Mouse (Mus musculus): ENCODE measurements around the gene Drg2.

Gene Drg2

DNA sequence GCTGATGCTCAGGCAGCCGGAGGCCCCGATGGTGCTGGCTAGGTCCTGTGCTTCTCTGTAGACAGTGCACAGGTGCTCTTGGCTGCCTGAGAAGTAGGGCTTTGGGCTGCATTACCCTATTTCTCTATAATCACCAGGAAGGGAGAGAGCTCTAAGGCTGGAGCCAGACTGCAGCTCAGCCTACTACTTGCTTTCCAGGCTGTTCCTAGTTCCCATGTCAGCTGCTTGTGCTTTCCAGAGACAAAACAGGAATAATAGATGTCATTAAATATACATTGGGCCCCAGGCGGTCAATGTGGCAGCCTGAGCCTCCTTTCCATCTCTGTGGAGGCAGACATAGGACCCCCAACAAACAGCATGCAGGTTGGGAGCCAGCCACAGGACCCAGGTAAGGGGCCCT, 14.6 kb downstream of the Drg2 start, which contains the start of gene Myo15:
TSS of gene Myo15 (plus strand) at position 301 of the 400 bp plus-strand sequence.
- DNase-seq (ENCODE audit: low read depth, low spot score): no peak

DNA sequence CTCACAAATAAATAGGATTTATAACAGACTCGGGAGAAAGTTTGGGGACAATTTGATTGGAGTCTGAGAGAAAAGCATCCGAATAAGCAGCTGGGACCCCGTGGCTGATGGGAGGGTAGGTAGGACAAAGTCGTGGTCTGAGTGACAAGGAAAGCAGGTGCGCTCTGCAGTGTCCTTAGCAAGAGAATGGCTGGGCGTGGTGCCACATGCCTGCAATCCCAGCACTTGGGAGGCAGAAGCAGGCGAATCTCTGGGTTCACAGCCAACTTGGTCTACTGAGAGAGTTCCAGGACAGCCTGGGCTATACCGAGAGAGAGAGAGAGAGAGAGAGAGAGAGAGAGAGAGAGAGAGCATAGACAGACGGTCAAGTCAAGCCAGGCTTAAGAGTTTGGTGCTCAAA, 16.4 kb downstream of the Drg2 start:
- DNase-seq (ENCODE audit: low read depth, low spot score): no peak

DNA sequence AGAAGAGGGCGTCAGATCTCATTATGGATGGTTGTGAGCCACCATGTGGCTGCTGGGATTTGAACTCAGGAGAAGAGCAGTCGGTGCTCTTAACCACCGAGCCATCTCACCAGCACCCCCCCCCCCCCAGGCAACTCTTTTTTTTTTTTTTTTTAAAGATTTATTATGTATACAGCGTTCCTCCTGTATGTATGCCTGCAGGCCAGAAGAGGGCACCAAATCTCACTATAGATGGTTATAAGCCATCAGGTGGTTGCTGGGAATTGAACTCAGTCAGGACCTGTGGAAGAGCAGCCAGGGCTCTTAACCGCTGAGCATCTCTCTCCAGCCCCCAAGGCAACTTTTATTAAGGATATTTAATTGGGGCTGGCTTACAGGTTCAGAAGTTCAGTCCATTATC, 20.1 kb downstream of the Drg2 start:
- no peak for DNase-seq (ENCODE audit: low read depth, low spot score)

DNA sequence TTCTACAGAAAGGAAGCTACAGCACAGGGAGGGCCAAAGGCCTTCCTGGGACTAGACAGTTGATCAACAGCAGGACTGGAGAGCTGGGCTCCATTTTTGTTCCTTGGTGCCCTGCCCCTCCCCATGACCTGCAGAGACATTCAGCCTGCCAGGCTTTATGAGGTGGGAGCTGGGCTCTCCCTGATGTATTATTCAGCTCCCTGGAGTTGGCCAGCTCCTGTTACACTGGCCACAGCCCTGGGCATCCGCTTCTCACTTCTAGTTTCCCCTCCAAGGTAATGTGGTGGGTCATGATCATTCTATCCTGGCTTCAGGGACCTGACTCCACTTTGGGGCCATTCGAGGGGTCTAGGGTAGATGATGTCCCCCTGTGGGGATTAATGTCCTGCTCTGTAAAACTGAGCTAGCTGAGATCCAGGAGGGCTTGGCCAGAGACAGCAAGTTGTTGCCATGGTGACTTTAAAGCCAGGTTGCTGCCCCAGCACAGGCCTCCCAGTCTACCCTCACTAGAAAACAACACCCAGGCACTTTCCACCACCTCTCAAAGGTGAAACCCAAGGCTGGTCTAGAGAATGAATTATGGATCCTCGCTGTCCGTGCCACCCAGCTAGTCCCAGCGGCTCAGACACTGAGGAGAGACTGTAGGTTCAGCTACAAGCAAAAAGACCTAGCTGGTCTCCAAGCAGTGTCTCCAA, 21.4 kb downstream of the Drg2 start:
- no peak for DNase-seq (ENCODE audit: low read depth, low spot score)

DNA sequence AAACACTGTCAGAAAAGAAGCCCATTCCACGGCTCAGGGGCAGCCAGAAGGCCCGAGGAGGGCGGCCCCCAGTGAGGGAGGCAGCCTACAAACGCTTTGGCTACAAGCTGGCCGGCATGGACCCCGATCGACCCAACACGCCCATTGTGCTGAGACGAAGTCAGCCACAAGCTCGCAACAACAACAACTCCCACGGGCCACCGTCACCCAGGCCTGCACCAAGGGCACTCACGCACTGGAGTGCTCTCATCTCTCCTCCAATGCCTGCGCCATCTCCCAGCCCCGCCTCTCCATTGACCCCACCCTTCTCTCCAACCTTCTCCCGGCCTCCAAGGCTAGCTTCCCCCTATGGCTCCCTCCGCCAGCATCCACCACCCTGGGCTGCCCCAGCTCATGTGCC, 23.7 kb downstream of the Drg2 start:
- no peak for DNase-seq (ENCODE audit: low read depth, low spot score)

DNA sequence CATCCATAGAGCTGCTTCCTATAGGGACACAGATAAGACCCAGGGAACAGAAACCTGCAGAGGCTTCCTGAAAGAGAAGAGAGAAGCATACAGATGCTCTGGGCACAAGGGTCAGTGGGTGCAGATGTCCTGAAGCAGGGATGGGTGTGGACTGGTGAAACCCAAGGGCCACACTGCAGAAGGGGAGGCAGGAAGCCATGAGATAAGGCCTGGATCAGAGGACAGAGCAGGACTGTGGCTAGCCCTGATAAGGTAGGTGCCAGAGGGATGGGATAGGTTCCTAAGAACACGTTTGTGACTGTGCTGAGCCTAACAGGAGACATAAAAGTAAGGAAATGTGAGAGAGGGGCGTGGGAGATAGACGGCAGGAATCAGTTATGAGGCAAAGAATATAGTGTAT, 31.9 kb downstream of the Drg2 start:
- DNase-seq (ENCODE audit: low read depth, low spot score): no peak

DNA sequence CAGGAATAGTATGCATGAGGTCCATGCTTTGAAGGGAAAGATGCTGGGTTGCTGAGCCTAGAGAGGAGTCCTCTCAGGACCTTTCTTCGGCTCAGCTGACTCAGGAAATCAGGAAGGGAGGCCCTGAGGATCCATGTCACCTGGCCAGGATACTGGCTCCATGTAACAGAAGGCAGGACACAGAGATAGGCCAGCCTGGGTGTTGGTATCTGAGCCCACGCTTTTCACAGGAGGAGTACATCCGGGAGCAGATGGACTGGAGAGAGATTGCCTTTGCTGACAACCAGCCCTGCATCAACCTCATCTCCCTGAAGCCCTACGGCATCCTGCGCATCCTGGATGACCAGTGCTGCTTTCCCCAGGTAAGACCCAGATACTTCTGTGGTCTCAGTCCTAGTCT, 38.3 kb downstream of the Drg2 start:
- no peak for DNase-seq (ENCODE audit: low read depth, low spot score)

DNA sequence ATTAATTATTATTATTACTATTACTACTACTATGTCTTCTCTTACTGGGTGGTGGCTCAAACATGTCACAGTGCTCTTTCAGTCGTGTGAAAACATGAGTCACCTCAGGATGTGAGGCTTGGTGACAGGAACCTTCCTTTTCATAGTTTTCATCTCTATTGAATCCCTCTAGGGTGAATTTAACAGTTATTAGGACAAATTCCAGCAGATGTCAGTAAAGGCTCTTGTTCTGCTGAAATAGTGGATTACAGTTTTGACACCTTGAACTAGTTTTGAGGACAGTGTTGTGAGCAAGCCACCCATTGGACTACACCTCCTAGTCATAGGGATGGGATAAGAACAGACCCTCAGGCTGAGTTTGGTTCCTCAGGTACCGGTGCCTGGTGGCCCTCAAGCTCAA, 41.3 kb downstream of the Drg2 start:
- DNase-seq (ENCODE audit: low read depth, low spot score): no peak

DNA sequence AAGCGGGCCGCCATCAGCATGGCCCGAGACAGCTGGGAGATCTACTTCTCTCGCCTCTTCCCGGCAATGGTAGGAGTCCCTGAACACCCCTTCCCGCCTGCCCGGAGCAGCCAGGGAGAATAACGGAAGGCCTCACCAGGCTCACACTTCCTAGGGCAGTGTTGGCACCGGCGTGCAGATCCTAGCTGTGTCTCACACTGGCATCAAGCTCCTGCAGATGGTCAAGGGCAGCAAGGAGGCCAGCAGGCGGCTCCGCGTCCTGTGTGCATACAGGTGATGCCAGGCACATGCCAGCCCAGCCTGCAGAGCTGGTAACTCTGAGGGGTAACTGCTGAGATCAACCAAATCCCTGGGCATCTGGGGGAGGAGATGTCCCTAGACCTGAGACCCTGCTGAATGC, 52.9 kb downstream of the Drg2 start:
- no peak for DNase-seq (ENCODE audit: low read depth, low spot score)

DNA sequence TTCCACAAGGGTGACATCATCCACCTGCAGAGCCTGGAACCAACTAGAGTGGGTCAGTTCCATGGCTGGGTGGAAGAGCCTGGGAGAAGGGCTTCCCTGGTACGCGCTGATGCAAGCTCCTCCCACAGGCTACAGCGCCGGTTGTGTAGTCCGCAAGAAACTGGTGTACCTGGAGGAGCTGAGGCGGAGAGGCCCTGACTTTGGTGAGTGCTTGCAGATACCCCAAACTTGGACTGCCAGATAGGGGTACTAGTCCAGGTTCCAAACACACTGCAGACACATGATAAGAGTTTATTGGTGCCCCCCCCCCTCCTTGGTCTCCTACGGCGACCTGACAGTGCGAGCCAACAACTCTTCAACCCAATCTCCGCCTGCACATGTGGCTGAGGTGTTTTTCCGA, 54.6 kb downstream of the Drg2 start:
- DNase-seq (ENCODE audit: low read depth, low spot score): peak; percentile 16

DNA sequence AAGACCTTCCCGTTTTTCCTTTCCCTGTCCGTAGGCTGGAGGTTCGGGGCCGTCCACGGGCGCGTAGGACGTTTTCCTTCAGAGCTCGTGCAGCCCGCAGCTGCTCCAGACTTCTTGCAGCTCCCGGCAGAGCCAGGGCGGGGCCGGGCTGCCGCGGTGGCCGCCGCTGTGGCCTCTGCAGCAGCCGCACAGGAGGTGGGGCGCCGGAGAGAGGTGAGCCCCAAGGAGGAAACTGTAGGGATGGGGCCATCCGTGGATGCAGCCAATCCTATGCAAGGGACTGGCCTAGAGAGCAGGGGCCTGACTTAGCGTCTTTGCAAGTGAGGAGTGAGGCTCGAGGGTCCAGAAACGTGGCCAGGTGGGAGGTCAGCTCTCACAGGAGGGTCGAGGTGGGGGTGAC, 55.1 kb downstream of the Drg2 start:
- DNase-seq (ENCODE audit: low read depth, low spot score): no peak

DNA sequence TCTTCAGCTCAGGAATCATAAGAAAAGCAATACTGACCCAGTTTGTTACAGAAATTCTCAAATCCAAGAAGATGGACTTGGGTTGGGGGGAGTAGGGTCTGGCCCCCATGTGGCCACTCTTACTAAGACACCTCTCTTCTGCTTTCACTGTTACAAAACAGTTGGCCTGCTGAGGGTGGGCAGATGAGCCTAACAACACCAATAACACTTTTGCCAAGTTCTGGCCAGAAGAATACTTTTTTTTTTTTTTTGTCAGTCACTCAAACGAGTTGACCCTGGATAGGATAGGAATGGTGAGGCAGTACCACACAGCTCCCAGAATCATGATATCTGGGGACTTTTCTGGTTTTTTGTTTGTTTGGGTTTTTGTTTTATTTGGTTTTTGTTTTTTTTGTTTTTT, 57.5 kb downstream of the Drg2 start:
- no peak for DNase-seq (ENCODE audit: low read depth, low spot score)

DNA sequence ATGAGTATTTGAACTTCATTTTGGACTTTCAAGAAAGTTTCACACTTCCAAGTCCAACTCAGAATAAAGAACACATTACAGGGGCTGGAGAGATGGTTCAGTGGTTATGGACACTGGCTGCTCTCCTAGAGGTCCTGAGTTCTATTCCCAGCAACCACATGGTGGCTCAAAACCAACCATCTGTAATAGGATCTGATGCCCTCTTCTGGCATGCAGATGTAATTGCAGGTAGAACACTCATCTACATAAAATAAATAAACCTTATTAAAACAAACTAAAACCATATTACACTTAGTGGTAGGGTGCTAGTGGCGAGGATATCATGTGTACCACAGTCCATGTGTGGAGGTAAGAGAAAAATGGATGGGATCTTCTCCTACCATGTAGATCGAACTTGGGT, 58.1 kb downstream of the Drg2 start:
- no peak for DNase-seq (ENCODE audit: low read depth, low spot score)

DNA sequence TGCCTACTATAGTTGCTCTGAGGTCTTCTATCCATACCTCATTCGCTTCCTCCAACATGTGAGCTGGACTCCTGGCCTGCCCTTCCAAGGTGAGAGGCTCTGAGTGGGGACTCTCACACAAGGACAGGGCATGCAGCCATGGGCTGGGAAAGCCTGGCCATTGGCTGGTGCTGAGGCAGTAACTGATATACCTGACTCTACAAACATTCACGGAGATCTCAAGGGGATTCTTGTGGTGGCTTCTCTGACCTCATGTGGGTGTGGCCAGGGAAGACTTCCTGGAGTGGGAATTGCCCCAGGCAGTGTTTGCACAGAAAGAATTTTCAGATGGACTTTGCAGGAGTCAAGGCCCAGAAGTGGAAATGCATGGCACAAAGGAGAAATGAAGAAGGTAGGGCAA, 60.5 kb downstream of the Drg2 start:
- no peak for DNase-seq (ENCODE audit: low read depth, low spot score)

DNA sequence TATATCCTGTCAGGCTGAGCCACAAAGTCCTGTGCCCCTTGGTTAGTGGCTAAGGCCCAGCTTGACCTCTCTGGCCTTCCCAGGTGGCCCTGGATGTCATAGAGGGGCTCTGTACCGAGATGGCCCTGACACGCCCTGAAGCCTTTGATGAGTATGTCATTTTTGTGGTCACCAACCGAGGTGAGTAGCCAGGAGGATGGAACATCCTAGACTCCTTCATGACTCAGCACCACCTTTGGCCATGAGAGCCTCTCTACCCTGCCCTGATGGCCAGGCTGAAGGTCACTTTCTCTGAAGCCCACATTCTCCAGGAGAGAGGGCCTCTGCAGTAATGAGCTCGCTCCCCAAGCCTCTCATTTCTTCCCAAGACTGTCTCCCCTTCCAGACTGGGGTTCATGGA, 63.9 kb downstream of the Drg2 start:
- no peak for DNase-seq (ENCODE audit: low read depth, low spot score)

Data from forelimb bud, embryonic 11.5 days (tissue).